Mouse (Mus musculus) heart, adult 8-10 months (tissue): ENCODE data around the gene Ntm. TPM values are rescaled to one million over a fixed set of nuclear protein-coding genes. Genes with fewer than 3 reads are reported as not detected.

Experiments used
- DNase-seq: peaks from one replicate; pipeline ENCODE4 v3.0.0; 2022; ENCODE audit warnings: low spot score
- total RNA-seq, 4 experiments: library from RNA; stranded (reverse); gene quantifications; 2 replicates each; pipeline ENCODE4 v1.2.4; 2022

Gene Ntm
- total RNA-seq, 4 experiments from 2014 or later = 1.3 to 2.6 (median 2.1) TPM

GRCm38 (mm10) chr9:29335671-29336070 is 627.3 kb downstream of the Ntm start:
- no peak for DNase-seq

GRCm38 (mm10) chr9:29332296-29333090 is 630.4 kb downstream of the Ntm start:
- DNase-seq = peak; percentile 9

- no peak for DNase-seq
These were observed 632.5 kb downstream of the Ntm start for GRCm38 (mm10) chr9:29330486-29330885.

GRCm38 (mm10) chr9:29326283-29326682 is 636.7 kb downstream of the Ntm start:
- no peak for DNase-seq

GRCm38 (mm10) chr9:29325137-29325536 is 637.8 kb downstream of the Ntm start:
- no peak for DNase-seq

- DNase-seq = no peak
These were observed 643.7 kb downstream of the Ntm start for GRCm38 (mm10) chr9:29319197-29319596.

- no peak for DNase-seq
These were observed 644.2 kb downstream of the Ntm start for GRCm38 (mm10) chr9:29318676-29319162.

- peak; percentile 5 for DNase-seq
These were observed 645.3 kb downstream of the Ntm start for GRCm38 (mm10) chr9:29317623-29318022.

GRCm38 (mm10) chr9:29315842-29316241 is 647.1 kb downstream of the Ntm start:
- no peak for DNase-seq

GRCm38 (mm10) chr9:29306961-29307360 is 656.0 kb downstream of the Ntm start:
- no peak for DNase-seq

- DNase-seq = no peak
These were observed 664.6 kb downstream of the Ntm start for GRCm38 (mm10) chr9:29298340-29298739.

- DNase-seq = no peak
These were observed 666.2 kb downstream of the Ntm start for GRCm38 (mm10) chr9:29296752-29297151.

- DNase-seq = peak; percentile 30
These were observed 674.8 kb downstream of the Ntm start for GRCm38 (mm10) chr9:29288003-29288704.

GRCm38 (mm10) chr9:29285144-29285543 is 677.8 kb downstream of the Ntm start:
- DNase-seq = no peak

GRCm38 (mm10) chr9:29272861-29273260 is 690.1 kb downstream of the Ntm start:
- DNase-seq = no peak

GRCm38 (mm10) chr9:29269988-29270387 is 693.0 kb downstream of the Ntm start:
- no peak for DNase-seq

GRCm38 (mm10) chr9:29269277-29269646 is 693.7 kb downstream of the Ntm start:
- DNase-seq = no peak

- DNase-seq = no peak
These were observed 694.2 kb downstream of the Ntm start for GRCm38 (mm10) chr9:29268583-29269276.

- DNase-seq = no peak
These were observed 695.3 kb downstream of the Ntm start for GRCm38 (mm10) chr9:29267663-29268062.

GRCm38 (mm10) chr9:29265177-29265576 is 697.8 kb downstream of the Ntm start:
- DNase-seq = no peak

GRCm38 (mm10) chr9:29262836-29263235 is 700.1 kb downstream of the Ntm start:
- DNase-seq = no peak

GRCm38 (mm10) chr9:29252866-29253265 is 710.1 kb downstream of the Ntm start:
- DNase-seq = no peak
